Mouse (Mus musculus) heart, postnatal 36 days (tissue): ENCODE data around the gene Crocc2. TPM values are rescaled to one million over a fixed set of nuclear protein-coding genes. Genes with fewer than 3 reads are reported as not detected.

ENCODE experiments used
- DNase-seq, 2 experiments: peaks; one replicate each; pipeline ENCODE4 v3.0.0; 2021 to 2022
- intact Hi-C: fragments of 180-260 bp; cut with DNase I; formaldehyde crosslinking; loops from one replicate; pipeline ENCODE4 v1.15.1; 2025
- total RNA-seq, 2 experiments: library from RNA; stranded (reverse); gene quantifications; 2 replicates each; pipeline ENCODE4 v1.2.3; 2021

Gene Crocc2
- total RNA-seq, 2 experiments from 2014 or later = not detected

- intact Hi-C loops = no loop called here
Measured at GRCm38 (mm10) chr1:93211019-93211418, 42.5 kb downstream of the Crocc2 start.

GRCm38 (mm10) chr1:93211549-93212220, 43.2 kb downstream of the Crocc2 start:
- intact Hi-C loops = loop anchor here (2.0 kb wide), 1 partner anchor 23 kb away; the partner anchor contains the start of gene Sned1

More at GRCm38 (mm10) chr1:93211019-93211418, 42.5 kb downstream of the Crocc2 start:
- DNase-seq = no peak

GRCm38 (mm10) chr1:93212441-93212840, 43.9 kb downstream of the Crocc2 start:
- DNase-seq = no peak
- intact Hi-C loops = loop anchor here (2.0 kb wide), 1 partner anchor 22 kb away; the partner anchor contains the start of gene Sned1

More at GRCm38 (mm10) chr1:93211549-93212220, 43.2 kb downstream of the Crocc2 start:
- DNase-seq = peak; percentile 46 to 51

- no peak for DNase-seq
- intact Hi-C loops = no loop called here
Measured at GRCm38 (mm10) chr1:93214612-93215011, 46.1 kb downstream of the Crocc2 start.

- intact Hi-C loops = no loop called here
- peak; percentile 27 to 35 for DNase-seq
Measured at GRCm38 (mm10) chr1:93216839-93217497, 48.4 kb downstream of the Crocc2 start.

- intact Hi-C loops = no loop called here
- DNase-seq = no peak
Measured at GRCm38 (mm10) chr1:93217530-93217929, 49.0 kb downstream of the Crocc2 start.

GRCm38 (mm10) chr1:93220776-93221175, 52.3 kb downstream of the Crocc2 start:
- no peak for DNase-seq
- intact Hi-C loops = no loop called here

GRCm38 (mm10) chr1:93223972-93224371, 55.4 kb downstream of the Crocc2 start:
- intact Hi-C loops = no loop called here
- peak in 1 of 2 experiments; percentile 55 for DNase-seq

- intact Hi-C loops = no loop called here
- no peak for DNase-seq
Measured at GRCm38 (mm10) chr1:93225226-93225625, 56.7 kb downstream of the Crocc2 start.

- DNase-seq = no peak
- intact Hi-C loops = no loop called here
Measured at GRCm38 (mm10) chr1:93225731-93226520, 57.4 kb downstream of the Crocc2 start.

- no peak for DNase-seq
- intact Hi-C loops = no loop called here
Measured at GRCm38 (mm10) chr1:93227303-93227975, 58.9 kb downstream of the Crocc2 start.

GRCm38 (mm10) chr1:93227976-93228365, 59.4 kb downstream of the Crocc2 start:
- intact Hi-C loops = no loop called here
- no peak for DNase-seq

- DNase-seq = no peak
- intact Hi-C loops = no loop called here
Measured at GRCm38 (mm10) chr1:93229221-93229620, 60.7 kb downstream of the Crocc2 start.

GRCm38 (mm10) chr1:93229626-93230025, 61.1 kb downstream of the Crocc2 start:
- DNase-seq = no peak
- intact Hi-C loops = no loop called here

- peak; percentile 91 for DNase-seq
- intact Hi-C loops = loop anchor here (2.0 to 5.0 kb wide), 3 partner anchors 23 to 106 kb away; partner anchors contain the start of genes Pask and Ppp1r7
Measured at GRCm38 (mm10) chr1:93235576-93236544, 67.3 kb downstream of the Crocc2 start, which contains the start of gene Sned1. Gene Sned1 (plus strand): TSS chr1:93235841.

GRCm38 (mm10) chr1:93236545-93236924, 68.0 kb downstream of the Crocc2 start:
- DNase-seq = no peak

GRCm38 (mm10) chr1:93237676-93238075, 69.2 kb downstream of the Crocc2 start:
- intact Hi-C loops = loop anchor here (5.0 kb wide), 2 partner anchors 65 to 105 kb away; partner anchors contain the start of genes Pask and Ppp1r7
- DNase-seq = no peak

More at GRCm38 (mm10) chr1:93236545-93236924, 68.0 kb downstream of the Crocc2 start:
- intact Hi-C loops = loop anchor here (5.0 kb wide), 2 partner anchors 64 to 106 kb away; partner anchors contain the start of genes Pask and Ppp1r7

- DNase-seq = no peak
- intact Hi-C loops = loop anchor here (5.0 kb wide), 2 partner anchors 66 to 104 kb away; partner anchors contain the start of genes Pask and Ppp1r7
Measured at GRCm38 (mm10) chr1:93238201-93238600, 69.7 kb downstream of the Crocc2 start.

- intact Hi-C loops = no loop called here
- no peak for DNase-seq
Measured at GRCm38 (mm10) chr1:93245936-93246335, 77.4 kb downstream of the Crocc2 start.
